Mouse (Mus musculus) erythroblast, embryonic 14.5 days (primary cell): ENCODE results near the gene Sirpa. TPM values are rescaled to one million over a fixed set of nuclear protein-coding genes. Genes with fewer than 3 reads are reported as not detected.

Experiments used
- H3K27me3 ChIP-seq: 2 replicates; pipeline ENCODE4 v1.6.1; 2012; ENCODE audit warnings: inconsistent platforms; ENCODE audit not compliant: control insufficient read depth
- H3K36me3 ChIP-seq: 2 replicates; pipeline ENCODE4 v1.6.1; 2012; ENCODE audit warnings: mild to moderate bottlenecking, inconsistent platforms; ENCODE audit not compliant: control insufficient read depth
- H3K4me1 ChIP-seq: 2 replicates; pipeline ENCODE4 v1.6.1; 2012; ENCODE audit warnings: inconsistent platforms; ENCODE audit not compliant: control insufficient read depth
- H3K4me3 ChIP-seq: replicated peaks from 2 replicates; pipeline ENCODE3; 2012; ENCODE audit warnings: moderate library complexity, mild to moderate bottlenecking, inconsistent platforms
- H3K9me3 ChIP-seq: 2 replicates; pipeline ENCODE4 v1.6.1; 2012; ENCODE audit warnings: low read length, inconsistent platforms, mixed read lengths; ENCODE audit not compliant: control insufficient read depth
- GATA1 ChIP-seq: IDR thresholded peaks from 2 replicates; pipeline ENCODE4 v1.6.1; 2012; ENCODE audit warnings: low read length, inconsistent platforms, mixed read lengths
- TAL1 ChIP-seq: IDR thresholded peaks from 3 replicates; pipeline ENCODE4 v1.6.1; 2012; ENCODE audit warnings: low read length, inconsistent platforms, mixed read lengths
- polyA plus RNA-seq: library from polyadenylated mRNA; stranded (reverse); fragments of >175 nt; gene quantifications from 2 replicates; pipeline ENCODE4 v1.2.3, GENCODE M21; 2012

Sirpa gene
- polyA plus RNA-seq, 1 experiment: 0.53 TPM

GRCm38 (mm10) chr2:129677664-129678063, 85.0 kb downstream of the Sirpa start:
- H3K27me3 ChIP-seq: no peaks in the 10 kb centered on the region
- no peak overlapping the region for H3K4me3 ChIP-seq
- no peaks in the 10 kb centered on the region for H3K9me3 ChIP-seq
- no peaks in the 10 kb centered on the region for H3K4me1 ChIP-seq
- H3K36me3 ChIP-seq: no peaks in the 10 kb centered on the region
- TF ChIP-seq TAL1 (no peak), GATA1 (no peak)

GRCm38 (mm10) chr2:129679066-129679465, 86.4 kb downstream of the Sirpa start:
- no peaks in the 10 kb centered on the region for H3K9me3 ChIP-seq
- TF ChIP-seq GATA1 (no peak), TAL1 (no peak)
- no peaks in the 10 kb centered on the region for H3K36me3 ChIP-seq
- no peaks in the 10 kb centered on the region for H3K4me1 ChIP-seq
- H3K4me3 ChIP-seq: no peak overlapping the region
- no peaks in the 10 kb centered on the region for H3K27me3 ChIP-seq

GRCm38 (mm10) chr2:129680236-129680635, 87.6 kb downstream of the Sirpa start:
- Histone ChIP-seq H3K27me3 (no peaks in the 10 kb centered on the region), H3K9me3 (no peaks in the 10 kb centered on the region), H3K4me3 (no peak overlapping the region), H3K4me1 (no peaks in the 10 kb centered on the region), H3K36me3 (no peaks in the 10 kb centered on the region)
- TF ChIP-seq GATA1 (no peak), TAL1 (no peak)

Other genes starting within 250 kb of the Sirpa start
- gene Il1b, start 221.7 kb upstream of the Sirpa start, polyA plus RNA-seq: not detected in 2 replicates
- gene F830045P16Rik, start 56.2 kb upstream of the Sirpa start, polyA plus RNA-seq: not detected in 2 replicates
- not detected in 2 replicates for gene Pdyn, start 107.0 kb downstream of the Sirpa start, polyA plus RNA-seq
- 0.74 and 1.0 TPM in 2 replicates for gene Stk35, start 207.7 kb downstream of the Sirpa start, polyA plus RNA-seq